Mouse (Mus musculus) layer of hippocampus, adult 8-10 months (tissue): Measurements from ENCODE around the gene Olfr9. TPM values are rescaled to one million over a fixed set of nuclear protein-coding genes. Genes with fewer than 3 reads are reported as not detected.
"Not testable (repeated sequence)": the region's sequence is repeated elsewhere in the genome, so short reads cannot be mapped to it uniquely, and the experiment has no call there.

Experiments used
- DNase-seq, 2 experiments: peaks; one replicate each; pipeline ENCODE4 v3.0.0; 2022; ENCODE audit warnings: low spot score in 2 of 2
- total RNA-seq, 4 experiments: library from RNA; stranded (reverse); gene quantifications; 2 replicates each; pipeline ENCODE4 v1.2.4; 2022

The Olfr9 gene
- total RNA-seq, 4 experiments from 2014 or later: not detected

DNA sequence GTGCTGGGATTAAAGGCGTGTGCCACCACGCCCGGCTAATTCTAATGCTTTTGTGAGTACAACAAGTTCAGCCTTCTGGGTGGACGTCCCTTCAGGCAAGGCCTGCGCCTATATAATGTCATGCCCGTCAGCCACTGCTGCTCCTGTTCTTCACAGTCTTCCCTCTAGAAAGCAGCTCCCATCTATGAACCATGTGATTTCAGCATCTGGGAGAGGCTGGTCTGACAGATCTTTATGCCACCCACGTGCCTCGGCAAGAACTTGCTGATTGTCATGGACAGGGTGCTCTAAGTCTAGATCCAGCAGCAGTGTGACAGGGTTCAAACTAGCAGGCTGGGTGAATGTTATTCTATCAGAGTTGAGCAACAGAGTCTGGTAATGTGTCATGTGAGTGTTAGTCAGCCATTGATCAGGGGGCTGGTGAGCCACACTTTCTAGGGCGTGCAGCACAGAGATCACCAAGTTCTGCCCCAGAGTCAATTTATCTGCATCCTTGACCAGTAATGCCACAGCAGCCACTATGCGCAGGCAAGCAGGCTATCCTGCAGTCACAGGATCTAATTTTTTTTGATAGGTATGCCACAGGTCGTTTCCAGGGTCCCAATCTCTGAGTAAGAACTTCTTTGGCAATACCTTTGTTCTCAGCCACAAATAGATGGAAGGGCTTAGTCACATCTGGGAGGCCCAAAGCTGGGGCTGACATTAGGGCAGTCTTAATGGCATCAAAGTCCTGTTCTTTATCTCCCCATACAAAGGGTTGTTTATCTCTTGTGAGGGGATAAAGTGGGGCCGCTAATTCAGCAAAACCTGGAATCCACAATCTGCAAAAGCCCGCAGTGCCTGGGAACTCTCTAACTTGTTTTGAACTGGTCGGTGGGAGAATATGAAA lies 15.0 kb downstream of the Olfr9 start:
- DNase-seq: no peak

DNA sequence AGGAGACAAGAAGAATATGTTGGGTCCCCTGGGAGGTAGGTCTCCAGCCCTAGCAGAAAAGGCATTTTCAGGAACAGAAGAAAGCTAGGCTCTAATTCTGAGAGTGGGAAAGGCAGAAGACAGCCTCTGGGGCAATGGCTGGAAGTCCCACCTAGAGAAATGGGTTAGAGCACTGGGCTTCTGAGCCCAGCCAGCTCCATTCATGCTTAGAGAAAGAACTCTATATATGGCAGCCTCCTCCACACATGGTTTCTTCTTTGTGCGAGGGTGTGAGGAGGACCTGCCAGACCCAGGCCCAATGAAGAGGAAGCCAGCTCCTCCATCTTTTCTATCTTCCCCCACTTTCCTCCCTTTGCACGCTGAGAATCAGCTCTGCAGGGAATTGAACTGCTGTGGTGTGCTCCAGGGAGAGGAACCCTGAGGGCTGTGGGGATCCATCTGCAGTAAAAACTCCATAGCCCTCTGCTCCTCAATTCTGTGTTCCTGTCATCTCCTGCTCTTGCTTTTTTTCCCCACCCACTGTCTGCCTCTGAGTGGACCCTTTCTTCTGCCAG lies 21.1 kb downstream of the Olfr9 start, which contains the start of gene Olfr763:
TSS of gene Olfr763 (plus strand) at position 504 of the 554 bp plus-strand sequence.
- DNase-seq: no peak

DNA sequence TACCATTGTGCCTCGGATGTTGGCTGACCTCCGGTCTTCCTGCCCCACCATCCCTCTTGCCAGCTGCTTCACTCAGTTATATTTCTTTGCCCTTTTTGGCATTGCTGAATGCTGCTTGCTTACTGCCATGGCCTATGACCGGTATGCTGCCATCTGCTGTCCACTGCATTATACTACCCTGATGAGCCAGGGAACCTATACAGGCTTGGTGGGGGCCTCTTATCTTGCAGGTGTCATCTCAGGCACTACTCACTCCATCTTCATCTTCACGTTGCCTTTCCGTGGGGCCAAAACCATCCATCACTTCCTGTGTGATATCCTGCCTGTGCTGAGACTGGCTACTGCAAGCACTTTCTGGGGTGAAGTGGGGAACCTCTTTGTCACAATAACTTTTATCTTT lies 22.3 kb downstream of the Olfr9 start:
- not testable (repeated sequence) for DNase-seq

DNA sequence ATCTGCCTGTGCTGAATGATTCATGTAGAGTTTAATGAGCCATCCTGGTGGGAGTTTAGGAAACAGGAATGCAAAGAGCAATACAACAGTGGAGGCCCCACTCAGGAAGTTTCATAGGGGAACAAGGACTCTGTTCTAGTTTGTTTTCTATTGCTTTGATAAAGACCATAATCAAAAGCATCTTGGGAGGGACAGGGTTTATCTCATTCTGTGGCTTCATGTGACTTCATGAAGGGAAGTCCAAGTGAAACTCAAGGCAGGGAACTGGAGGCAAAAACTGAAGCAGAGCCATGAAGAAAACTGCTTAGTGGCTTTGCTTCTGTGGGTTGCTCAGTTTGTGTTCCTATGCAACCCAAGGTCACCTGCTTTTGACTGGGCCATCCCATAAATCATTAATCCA lies 25.2 kb downstream of the Olfr9 start:
- DNase-seq: no peak

DNA sequence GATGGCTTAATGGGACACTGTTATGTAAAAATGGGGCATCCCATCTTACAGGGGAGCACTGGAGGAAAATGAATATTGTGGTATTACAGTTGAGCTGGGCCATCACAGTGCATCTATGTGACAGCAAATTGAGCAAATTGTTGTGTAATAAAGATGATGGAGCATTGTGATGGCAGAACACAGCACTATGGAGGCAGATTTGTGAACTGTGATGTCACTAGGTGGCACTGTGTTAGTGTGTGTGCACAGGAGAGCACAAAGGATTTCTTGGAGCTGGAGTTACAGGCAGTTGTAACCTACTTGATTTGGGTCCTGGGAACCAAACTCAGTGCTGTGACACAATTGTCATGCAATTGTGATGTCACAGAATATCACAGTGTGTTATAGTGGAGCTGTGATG lies 34.1 kb downstream of the Olfr9 start:
- DNase-seq: no peak

DNA sequence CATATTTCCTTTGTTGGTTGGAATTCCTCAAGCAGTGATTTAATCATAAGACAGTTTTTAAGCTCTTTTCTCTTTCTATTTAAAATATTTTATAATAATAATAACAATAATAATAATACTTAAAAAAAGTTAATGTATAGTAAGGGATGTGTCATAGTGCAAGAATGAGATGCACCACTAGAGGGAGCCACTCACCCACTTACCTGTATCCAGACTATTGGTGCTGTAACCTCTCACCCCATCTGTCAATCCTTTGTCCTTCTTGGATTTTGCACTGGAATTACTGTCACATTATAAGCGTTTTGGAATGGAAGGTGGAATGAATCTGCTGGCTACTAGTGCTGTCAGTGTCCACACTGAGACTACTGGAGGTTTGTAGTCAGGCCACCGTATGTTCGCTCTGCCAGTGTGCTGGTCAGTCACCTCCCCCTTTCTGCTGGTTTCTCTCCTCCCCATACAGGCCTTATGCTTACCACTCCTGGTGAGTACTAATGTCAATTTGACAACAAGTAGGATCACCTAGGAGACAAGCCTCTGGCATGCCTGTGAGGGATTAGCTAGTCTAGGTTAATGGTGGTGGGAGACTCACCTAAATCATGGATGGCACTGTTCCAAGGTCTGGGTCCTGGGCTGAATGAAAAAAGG lies 36.9 kb downstream of the Olfr9 start:
- peak in 1 of 2 experiments; percentile 34 for DNase-seq

DNA sequence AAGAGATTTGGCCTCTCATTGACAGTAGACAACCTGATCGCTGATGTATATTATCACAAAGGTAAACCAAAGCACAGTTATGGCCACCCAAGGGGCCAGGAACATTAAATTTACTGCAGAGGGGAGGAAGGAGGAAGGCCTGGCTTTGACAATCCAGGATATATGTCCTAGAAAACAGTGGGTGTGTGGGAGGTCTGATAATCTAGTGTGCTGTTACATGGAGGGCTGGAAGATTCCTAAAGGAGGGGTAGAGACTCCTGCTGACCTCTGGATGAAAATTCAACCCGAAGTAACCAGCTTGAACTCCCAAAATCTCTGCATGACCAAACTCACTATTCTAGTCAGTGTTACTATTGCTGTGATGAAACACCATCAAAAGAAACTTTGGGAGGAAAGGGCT lies 39.1 kb downstream of the Olfr9 start:
- DNase-seq: no peak

DNA sequence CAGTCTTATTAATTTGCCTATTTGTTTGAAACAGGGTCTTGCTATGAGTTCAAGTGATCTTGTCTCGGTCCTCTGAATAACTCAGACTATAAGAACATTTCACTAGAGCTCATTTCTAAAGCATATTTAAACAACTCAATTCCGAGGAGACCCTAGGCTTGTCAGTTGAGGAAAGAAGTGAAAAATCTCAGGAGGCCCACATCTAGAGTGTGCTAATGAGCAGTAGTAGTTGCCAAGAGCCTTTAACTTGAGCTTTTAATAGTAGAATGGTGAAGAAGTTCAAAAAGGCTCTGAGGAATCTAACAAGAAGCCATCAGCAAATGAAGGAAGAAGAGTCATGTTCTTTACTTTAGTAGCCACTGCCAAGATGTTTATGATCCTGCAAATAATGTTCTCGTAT lies 50.6 kb downstream of the Olfr9 start, which contains the start of gene Olfr764-ps1:
TSS of gene Olfr764-ps1 (minus strand) at position 101 of the 400 bp plus-strand sequence.
- DNase-seq: no peak

Other genes with a start within 250 kb of the Olfr9 start
- gene Dgka, start 244.6 kb upstream of the Olfr9 start, total RNA-seq: 10 to 100 TPM; 11.3 to 15.4 (median 13.9) TPM
- gene Pym1, start 241.5 kb upstream of the Olfr9 start, total RNA-seq: 10 to 100 TPM; 19.6 to 27.3 (median 25.7) TPM
- 1 to 10 TPM in 2 of 4 experiments, under 1 TPM in 2; 0.64 to 3.3 (median 1.5) TPM for gene Mmp19, start 198.5 kb upstream of the Olfr9 start, total RNA-seq
- 10 to 100 TPM; 60.8 to 71.5 (median 65.6) TPM for gene Dnajc14, start 185.4 kb upstream of the Olfr9 start, total RNA-seq
- 10 to 100 TPM in 3 of 4 experiments, 1 to 10 TPM in 1; 9.5 to 13.9 (median 11.6) TPM for gene Tmem198b, start 185.1 kb upstream of the Olfr9 start, total RNA-seq
- gene Sarnp, start 172.1 kb upstream of the Olfr9 start, total RNA-seq: 10 to 100 TPM; 32.7 to 41.2 (median 35.1) TPM
- 10 to 100 TPM in 1 of 4 experiments, 1 to 10 TPM in 3; 8.9 to 10.5 (median 9.6) TPM for gene Ormdl2, start 167.8 kb upstream of the Olfr9 start, total RNA-seq
- 10 to 100 TPM; 19.9 to 22.7 (median 22.3) TPM for gene Gdf11, start 97.7 kb upstream of the Olfr9 start, total RNA-seq
- gene Cd63, start 88.4 kb upstream of the Olfr9 start, total RNA-seq: 100 to 1,000 TPM in 2 of 4 experiments, 10 to 100 TPM in 2; 76.9 to 199 (median 126) TPM
- 1 to 10 TPM; 4.5 to 7.8 (median 7.2) TPM for gene Rdh5, start 66.5 kb upstream of the Olfr9 start, total RNA-seq
- gene Bloc1s1, start 65.4 kb upstream of the Olfr9 start, total RNA-seq: 100 to 1,000 TPM in 2 of 4 experiments, 10 to 100 TPM in 2; 69.0 to 104 (median 90.6) TPM
- gene Itga7, start 55.6 kb upstream of the Olfr9 start, total RNA-seq: 10 to 100 TPM; 29.5 to 35.4 (median 31.6) TPM
- not detected for gene Mettl7b, start 28.4 kb upstream of the Olfr9 start, total RNA-seq
- not detected for gene Olfr763, start 21.4 kb downstream of the Olfr9 start, total RNA-seq
- not detected for gene Olfr764-ps1, start 50.5 kb downstream of the Olfr9 start, total RNA-seq
- not detected for gene Olfr765, start 60.6 kb downstream of the Olfr9 start, total RNA-seq
- not detected for gene Olfr766-ps1, start 79.5 kb downstream of the Olfr9 start, total RNA-seq
- gene Olfr767, start 93.5 kb downstream of the Olfr9 start, total RNA-seq: under 1 TPM in 1 of 4 experiments, not detected in 3; 0.11 TPM
- not detected for gene Olfr768, start 109.9 kb downstream of the Olfr9 start, total RNA-seq
- gene Olfr769, start 128.4 kb downstream of the Olfr9 start, total RNA-seq: not detected
- gene Olfr770, start 149.6 kb downstream of the Olfr9 start, total RNA-seq: not detected
- not detected for gene Olfr771, start 175.3 kb downstream of the Olfr9 start, total RNA-seq
- gene Olfr772, start 188.5 kb downstream of the Olfr9 start, total RNA-seq: not detected
- not detected for gene Olfr773, start 198.0 kb downstream of the Olfr9 start, total RNA-seq
- gene Olfr774, start 246.8 kb downstream of the Olfr9 start, total RNA-seq: not detected